Mouse (Mus musculus) midbrain, embryonic 14.5 days (tissue): ENCODE data around the gene Ccdc137. TPM values are rescaled to one million over a fixed set of nuclear protein-coding genes. Genes with fewer than 3 reads are reported as not detected.

Source experiments
- ATAC-seq: fragments of 200-750 bp; cut with Nextera tagmentation; 2 replicates; pipeline ENCODE4 v1.8.0; 2017; ENCODE audit warnings: moderate number of reproducible peaks, moderate library complexity; ENCODE audit not compliant: low FRiP score, low TSS enrichment
- DNase-seq: peaks from one replicate; pipeline ENCODE4 v3.0.0-alpha.2; 2015
- H3K27ac ChIP-seq: fragments of 300-500 bp; sonication (generic); replicated peaks from 2 replicates; pipeline ENCODE4 v1.5.1; 2014; ENCODE audit warnings: mild to moderate bottlenecking, low read depth, low read length, moderate library complexity
- H3K27me3 ChIP-seq: fragments of 300-500 bp; sonication (generic); 2 replicates; pipeline ENCODE4 v1.6.1; 2014; ENCODE audit warnings: low read length, control low read depth, mixed read lengths; ENCODE audit not compliant: control insufficient read depth, insufficient read depth
- H3K36me3 ChIP-seq: fragments of 300-500 bp; sonication (generic); 2 replicates; pipeline ENCODE4 v1.6.1; 2014; ENCODE audit warnings: low read length, control low read depth; ENCODE audit not compliant: control insufficient read depth, insufficient read depth
- H3K4me1 ChIP-seq: fragments of 300-500 bp; sonication (generic); 2 replicates; pipeline ENCODE4 v1.6.1; 2014; ENCODE audit warnings: mild to moderate bottlenecking, antibody characterized with exemption, low read length, control low read depth; ENCODE audit not compliant: control insufficient read depth, insufficient read depth
- H3K4me2 ChIP-seq: fragments of 300-500 bp; sonication (generic); 2 replicates; pipeline ENCODE4 v1.6.1; 2014; ENCODE audit warnings: mild to moderate bottlenecking, low read length, moderate library complexity
- H3K4me3 ChIP-seq: fragments of 300-500 bp; sonication (generic); replicated peaks from 2 replicates; pipeline ENCODE4 v1.5.1; 2014; ENCODE audit warnings: low read depth, low read length
- H3K9ac ChIP-seq: fragments of 300-500 bp; sonication (generic); replicated peaks from 2 replicates; pipeline ENCODE4 v1.6.1; 2014; ENCODE audit warnings: mild to moderate bottlenecking, low read length, moderate library complexity
- H3K9me3 ChIP-seq: fragments of 300-500 bp; sonication (generic); 2 replicates; pipeline ENCODE4 v1.6.1; 2016; ENCODE audit warnings: low read length, control low read depth, mixed read lengths; ENCODE audit not compliant: control insufficient read depth
- WGBS: fragments of 180-500 bp; shearing (Covaris S2); extraction: QIAGEN DNeasy Blood & Tissue Kit; methylation state at CpG from one replicate; pipeline ENCODE4 v1.1.7; 2014; 5-methylcytosine and 5-hydroxymethylcytosine counted together
- polyA plus RNA-seq: library from polyadenylated mRNA; unstranded; fragments of >200 nt; fragmentation: Nextera tagmentation; extraction: Ambion mirVana; gene quantifications from 2 replicates; pipeline ENCODE4 v1.2.1, GENCODE M21; 2014

Ccdc137 gene
- polyA plus RNA-seq, 1 experiment from 2014 or later, result 19.9 TPM

- peaks cover 6% of the 10 kb centered on the region; the same call in 1 of the 2 replicates for H3K4me1 ChIP-seq
- no peak for DNase-seq
- 29% methylated on average over 4 of the region's 4 CpGs for WGBS
Measured at GRCm38 (mm10) chr11:120509940-120510339, 52.0 kb downstream of the Ccdc137 start.

DNA sequence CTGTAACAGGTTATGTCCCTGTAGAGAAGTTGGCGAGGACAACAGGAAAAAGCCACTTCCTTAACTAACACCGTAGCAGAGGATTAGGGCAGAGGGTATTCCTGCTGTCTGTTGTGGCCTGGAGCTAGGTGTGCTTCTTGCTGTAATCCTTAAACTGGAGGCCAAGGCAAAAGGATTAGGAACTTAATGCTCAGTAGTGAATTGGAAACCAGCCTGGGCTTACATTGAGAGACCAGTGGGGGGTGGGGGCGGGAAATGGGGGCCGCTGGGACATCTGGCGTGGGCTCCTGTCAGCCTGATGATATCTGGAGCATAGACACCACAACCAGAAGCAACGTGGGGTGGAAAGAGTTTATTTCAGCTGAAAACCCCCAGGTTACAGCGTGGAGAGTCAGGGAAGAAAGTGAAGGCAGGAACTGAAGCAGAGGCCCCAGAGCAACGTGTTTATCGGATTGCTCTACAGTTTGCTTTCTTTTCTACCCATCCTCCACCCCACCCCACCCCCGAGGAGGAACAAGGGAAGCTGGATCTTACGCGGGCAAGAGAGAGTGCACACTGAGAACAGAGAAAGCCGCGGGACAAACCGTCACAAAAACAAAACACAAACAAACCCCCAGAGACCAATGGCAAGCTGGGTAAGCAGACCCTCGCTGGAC is 52.6 kb downstream of the Ccdc137 start:
- 3% methylated on average over 16 of the region's 16 CpGs for WGBS
- Histone ChIP-seq H3K36me3 (no peaks in the 10 kb centered on the region), H3K27ac (no peak overlapping the region), H3K9ac (peak overlapping the region; percentile 31; the same call in 1 of the 2 replicates), H3K9me3 (no peaks in the 10 kb centered on the region), H3K4me3 (0 out of 2 replicates have a peak overlapping the region, but pooled peaks have one; percentile 7), H3K4me1 (peaks cover 6% of the 10 kb centered on the region; the same call in 1 of the 2 replicates), H3K27me3 (no peaks in the 10 kb centered on the region), H3K4me2 (peak overlapping the region; percentile 41)
- ATAC-seq, result no peak
- DNase-seq, result peak; percentile 51

More at GRCm38 (mm10) chr11:120509940-120510339, 52.0 kb downstream of the Ccdc137 start:
- H3K36me3 ChIP-seq, result no peaks in the 10 kb centered on the region
- H3K9me3 ChIP-seq, result no peaks in the 10 kb centered on the region
- H3K27ac ChIP-seq, result no peak overlapping the region
- no peak overlapping the region for H3K4me3 ChIP-seq
- no peak overlapping the region for H3K4me2 ChIP-seq
- H3K9ac ChIP-seq, result no peak overlapping the region
- ATAC-seq, result no peak
- no peaks in the 10 kb centered on the region for H3K27me3 ChIP-seq

GRCm38 (mm10) chr11:120512790-120513453 is 55.0 kb downstream of the Ccdc137 start:
- Histone ChIP-seq H3K4me2 (no peak overlapping the region), H3K9ac (no peak overlapping the region), H3K27me3 (no peaks in the 10 kb centered on the region), H3K27ac (no peak overlapping the region), H3K9me3 (no peaks in the 10 kb centered on the region), H3K4me1 (peaks cover 6% of the 10 kb centered on the region; the same call in 1 of the 2 replicates), H3K4me3 (no peak overlapping the region), H3K36me3 (no peaks in the 10 kb centered on the region)
- DNase-seq, result no peak
- no peak for ATAC-seq
- WGBS, result 59% methylated on average over 6 of the region's 6 CpGs

Other genes starting within 250 kb of the Ccdc137 start
- 20.0 and 25.9 TPM in 2 replicates for gene Bahcc1, start 225.2 kb upstream of the Ccdc137 start, polyA plus RNA-seq
- gene Actg1, start 109.6 kb upstream of the Ccdc137 start, polyA plus RNA-seq, result 4,502 and 4,930 TPM in 2 replicates
- gene Fscn2, start 96.6 kb upstream of the Ccdc137 start, polyA plus RNA-seq, result 1.7 and 2.5 TPM in 2 replicates
- gene Faap100, start 79.4 kb upstream of the Ccdc137 start, polyA plus RNA-seq, result 95.9 and 114 TPM in 2 replicates
- 32.2 and 41.3 TPM in 2 replicates for gene Nploc4, start 20.4 kb upstream of the Ccdc137 start, polyA plus RNA-seq
- not detected in 2 replicates for gene Tspan10, start 15.5 kb upstream of the Ccdc137 start, polyA plus RNA-seq
- gene Pde6g, start 4.6 kb upstream of the Ccdc137 start, polyA plus RNA-seq, result 0.32 TPM in 1 of 2 replicates, not detected in the other
- 11.2 and 12.5 TPM in 2 replicates for gene Oxld1, start within 50 bp of the Ccdc137 start, polyA plus RNA-seq
- 48.8 and 56.9 TPM in 2 replicates for gene Arl16, start 9.5 kb downstream of the Ccdc137 start, polyA plus RNA-seq
- 113 and 151 TPM in 2 replicates for gene Mrpl12, start 26.5 kb downstream of the Ccdc137 start, polyA plus RNA-seq
- 23.6 and 28.4 TPM in 2 replicates for gene Slc25a10, start 33.7 kb downstream of the Ccdc137 start, polyA plus RNA-seq
- 0.18 and 0.21 TPM in 2 replicates for gene Gcgr, start 72.6 kb downstream of the Ccdc137 start, polyA plus RNA-seq
- 268 and 318 TPM in 2 replicates for gene Mcrip1, start 91.6 kb downstream of the Ccdc137 start, polyA plus RNA-seq
- gene Ppp1r27, start 93.0 kb downstream of the Ccdc137 start, polyA plus RNA-seq, result not detected in 2 replicates
- gene P4hb, start 115.1 kb downstream of the Ccdc137 start, polyA plus RNA-seq, result 241 and 300 TPM in 2 replicates
- gene Arhgdia, start 123.5 kb downstream of the Ccdc137 start, polyA plus RNA-seq, result 353 and 438 TPM in 2 replicates
- gene Alyref, start 140.2 kb downstream of the Ccdc137 start, polyA plus RNA-seq, result 277 and 282 TPM in 2 replicates
- gene Anapc11, start 140.3 kb downstream of the Ccdc137 start, polyA plus RNA-seq, result 210 and 266 TPM in 2 replicates
- 0.77 and 0.82 TPM in 2 replicates for gene Npb, start 150.4 kb downstream of the Ccdc137 start, polyA plus RNA-seq
- gene Pcyt2, start 159.8 kb downstream of the Ccdc137 start, polyA plus RNA-seq, result 148 and 181 TPM in 2 replicates
- 38.4 and 39.5 TPM in 2 replicates for gene Sirt7, start 167.1 kb downstream of the Ccdc137 start, polyA plus RNA-seq
- 37.4 and 42.5 TPM in 2 replicates for gene Mafg, start 175.5 kb downstream of the Ccdc137 start, polyA plus RNA-seq
- gene Pycr1, start 185.7 kb downstream of the Ccdc137 start, polyA plus RNA-seq, result 17.0 and 18.5 TPM in 2 replicates
- gene Myadml2, start 190.0 kb downstream of the Ccdc137 start, polyA plus RNA-seq, result 0.51 and 1.5 TPM in 2 replicates
- 0.59 and 1.3 TPM in 2 replicates for gene Notum, start 203.1 kb downstream of the Ccdc137 start, polyA plus RNA-seq
- gene Aspscr1, start 214.9 kb downstream of the Ccdc137 start, polyA plus RNA-seq, result 136 and 141 TPM in 2 replicates